Mouse (Mus musculus): Measurements from ENCODE around the gene Wnt5b.

DNA sequence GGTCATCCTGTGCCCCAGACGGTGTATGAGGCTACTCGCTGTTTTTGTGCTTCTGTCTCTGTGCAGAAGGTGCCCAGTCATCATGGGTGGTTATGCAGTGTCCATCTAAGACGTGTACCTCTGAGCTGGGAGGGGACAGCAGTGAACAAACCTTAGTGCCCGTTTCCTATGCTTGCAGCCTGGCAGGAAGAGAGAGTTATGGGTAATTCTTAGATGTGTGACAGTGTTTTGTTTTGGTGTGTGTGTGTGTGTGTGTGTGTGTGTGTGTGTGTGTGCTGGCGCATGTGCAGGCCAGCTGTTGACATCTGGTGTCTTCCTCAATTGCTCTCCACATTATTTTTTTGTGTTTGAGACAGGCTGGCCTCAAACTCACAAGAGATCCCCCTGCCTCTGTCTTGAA is 44.1 kb downstream of the Wnt5b start:
- TF ChIP-seq CTCF (IDR thresholded peaks at IDR 0.05; ENCODE audit: low read depth) (no peak), EP300 (optimal IDR thresholded peaks at IDR 0.05) (no peak)
